Mouse (Mus musculus) neural tube, embryonic 14.5 days (tissue): ENCODE data around the gene Vps13c. TPM values are rescaled to one million over a fixed set of nuclear protein-coding genes. Genes with fewer than 3 reads are reported as not detected.
A peak's percentile ranks its signal among the peaks of the same experiment; 100 is the strongest.

Source experiments
- ATAC-seq: fragments of 200-750 bp; cut with Nextera tagmentation; 2 replicates; pipeline ENCODE4 v1.8.0; 2017; ENCODE audit warnings: low read depth, mild to moderate bottlenecking, moderate TSS enrichment, moderate library complexity
- H3K27ac ChIP-seq: fragments of 300-500 bp; sonication (generic); 2 replicates; pipeline ENCODE4 v1.5.1; 2014; ENCODE audit warnings: low read depth, mild to moderate bottlenecking, control low read depth, low read length, moderate library complexity, mixed read lengths
- H3K27me3 ChIP-seq: fragments of 300-500 bp; sonication (generic); 2 replicates; pipeline ENCODE4 v1.6.1; 2014; ENCODE audit warnings: low read length; ENCODE audit not compliant: control insufficient read depth, insufficient read depth
- H3K36me3 ChIP-seq: fragments of 300-500 bp; sonication (generic); 2 replicates; pipeline ENCODE4 v1.6.1; 2014; ENCODE audit warnings: low read length, mixed read lengths; ENCODE audit not compliant: control insufficient read depth, insufficient read depth
- H3K4me1 ChIP-seq: fragments of 300-500 bp; sonication (generic); 2 replicates; pipeline ENCODE4 v1.6.1; 2014; ENCODE audit warnings: low read length; ENCODE audit not compliant: control insufficient read depth, insufficient read depth
- H3K4me2 ChIP-seq: fragments of 300-500 bp; sonication (generic); 2 replicates; pipeline ENCODE4 v1.6.1; 2014; ENCODE audit warnings: mild to moderate bottlenecking, low read depth, low read length, control low read depth
- H3K4me3 ChIP-seq: fragments of 300-500 bp; sonication (generic); 2 replicates; pipeline ENCODE4 v1.5.1; 2014; ENCODE audit warnings: low read depth, low read length, control low read depth, mixed read lengths
- H3K9ac ChIP-seq: fragments of 300-500 bp; sonication (generic); replicated peaks from 2 replicates; pipeline ENCODE4 v1.6.1; 2014; ENCODE audit warnings: low read depth, mild to moderate bottlenecking, control low read depth, low read length, mixed read lengths
- H3K9me3 ChIP-seq: fragments of 300-500 bp; sonication (generic); 2 replicates; pipeline ENCODE4 v1.6.1; 2016; ENCODE audit warnings: low read length; ENCODE audit not compliant: control insufficient read depth
- WGBS: fragments of 180-500 bp; shearing (Covaris S2); extraction: QIAGEN DNeasy Blood & Tissue Kit; methylation state at CpG from one replicate; pipeline ENCODE4 v1.1.7; 2014; 5-methylcytosine and 5-hydroxymethylcytosine counted together
- polyA plus RNA-seq: library from polyadenylated mRNA; unstranded; fragments of >200 nt; fragmentation: Nextera tagmentation; extraction: Ambion mirVana; gene quantifications from 2 replicates; pipeline ENCODE4 v1.2.1, GENCODE M21; 2014

Vps13c gene
- polyA plus RNA-seq, 1 experiment from 2014 or later: 16.5 TPM

- 78% methylated on average over 7 of the region's 7 CpGs for WGBS
- no peak overlapping the region for H3K27ac ChIP-seq
- H3K4me2 ChIP-seq: no peak overlapping the region
- H3K4me1 ChIP-seq: no peaks in the 10 kb centered on the region
- H3K27me3 ChIP-seq: no peaks in the 10 kb centered on the region
- no peak overlapping the region for H3K4me3 ChIP-seq
- H3K9ac ChIP-seq: no peak overlapping the region
- no peak for ATAC-seq
- H3K9me3 ChIP-seq: no peaks in the 10 kb centered on the region
- peaks cover 29% of the 10 kb centered on the region for H3K36me3 ChIP-seq
These were observed 90.4 kb downstream of the Vps13c start for GRCm38 (mm10) chr9:67930629-67931028.

GRCm38 (mm10) chr9:67937286-67937685 is 97.1 kb downstream of the Vps13c start:
- no peaks in the 10 kb centered on the region for H3K9me3 ChIP-seq
- no peak overlapping the region for H3K9ac ChIP-seq
- no peaks in the 10 kb centered on the region for H3K4me1 ChIP-seq
- peaks cover 14% of the 10 kb centered on the region; the same call in 1 of the 2 replicates for H3K36me3 ChIP-seq
- no peak overlapping the region for H3K4me2 ChIP-seq
- no peak overlapping the region for H3K4me3 ChIP-seq
- WGBS: 72% methylated on average over 2 of the region's 2 CpGs
- ATAC-seq: no peak
- H3K27ac ChIP-seq: no peak overlapping the region
- no peaks in the 10 kb centered on the region for H3K27me3 ChIP-seq

DNA sequence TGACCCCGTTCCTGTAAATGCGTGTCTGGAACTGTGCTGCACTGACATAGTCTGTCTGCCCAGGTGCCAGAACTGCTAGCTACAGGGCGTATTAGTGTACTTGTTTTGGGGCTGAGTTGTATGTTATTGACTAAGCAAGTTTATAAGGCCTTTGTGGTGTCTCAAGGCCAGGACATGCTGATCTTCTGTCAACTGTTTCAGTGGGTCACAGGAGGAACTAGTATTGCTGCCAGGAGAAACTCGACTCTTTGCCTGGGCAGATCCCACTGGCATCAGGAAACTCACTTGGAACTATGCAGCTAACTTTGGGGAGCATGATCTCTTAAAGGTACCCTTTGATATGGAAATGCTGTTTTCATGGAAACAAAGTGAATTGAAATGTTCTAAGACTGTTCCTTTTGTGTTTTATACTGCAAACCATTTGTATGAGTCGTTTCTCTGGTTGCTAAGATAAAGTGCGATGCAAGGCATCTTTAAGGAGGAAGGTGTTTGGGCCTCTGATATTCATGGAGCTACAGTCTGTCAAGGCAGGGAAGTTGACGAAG is 115.3 kb downstream of the Vps13c start:
- ATAC-seq: no peak
- Histone ChIP-seq H3K27me3 (no peaks in the 10 kb centered on the region), H3K36me3 (peaks cover 28% of the 10 kb centered on the region), H3K27ac (no peak overlapping the region), H3K9ac (no peak overlapping the region), H3K4me2 (no peak overlapping the region), H3K4me1 (no peaks in the 10 kb centered on the region), H3K9me3 (no peaks in the 10 kb centered on the region), H3K4me3 (no peak overlapping the region)
- 77% methylated on average over 7 of the region's 7 CpGs for WGBS

GRCm38 (mm10) chr9:67961953-67962352 is 121.8 kb downstream of the Vps13c start:
- H3K27me3 ChIP-seq: no peaks in the 10 kb centered on the region
- H3K9me3 ChIP-seq: no peaks in the 10 kb centered on the region
- H3K9ac ChIP-seq: no peak overlapping the region
- 98% methylated on average over 5 of the region's 5 CpGs for WGBS
- H3K36me3 ChIP-seq: peaks cover 13% of the 10 kb centered on the region
- no peak overlapping the region for H3K4me3 ChIP-seq
- H3K4me2 ChIP-seq: no peak overlapping the region
- H3K4me1 ChIP-seq: peaks cover 5% of the 10 kb centered on the region; the same call in 1 of the 2 replicates
- ATAC-seq: no peak
- no peak overlapping the region for H3K27ac ChIP-seq

DNA sequence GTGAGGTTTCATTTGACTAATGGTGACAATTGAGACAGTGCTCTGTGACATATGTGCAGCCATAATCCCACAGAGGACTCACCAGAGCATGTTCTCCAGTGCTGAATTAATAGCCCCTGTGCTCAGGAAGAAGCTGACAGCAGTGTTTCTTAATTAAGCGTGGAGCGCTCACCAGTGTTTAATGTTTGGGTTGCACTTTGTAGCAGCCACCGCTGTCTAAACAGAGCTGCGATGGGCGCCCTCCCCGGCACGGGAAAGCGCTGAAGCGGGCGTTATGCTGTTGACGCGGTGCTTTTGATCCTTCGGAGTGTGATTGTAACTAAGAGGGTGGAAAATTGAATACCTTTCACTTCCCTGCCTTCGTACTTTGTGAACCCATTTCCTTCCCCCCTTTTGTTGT is 125.7 kb downstream of the Vps13c start:
- peak; percentile 66; the same call in 1 of the 2 replicates for ATAC-seq
- H3K4me2 ChIP-seq: no peak overlapping the region; the same call in 1 of the 2 replicates

GRCm38 (mm10) chr9:67967011-67967410 is 126.8 kb downstream of the Vps13c start:
- no peaks in the 10 kb centered on the region for H3K27me3 ChIP-seq
- no peak overlapping the region for H3K4me2 ChIP-seq
- no peaks in the 10 kb centered on the region for H3K9me3 ChIP-seq
- 73% methylated on average over 3 of the region's 3 CpGs for WGBS
- no peak overlapping the region for H3K9ac ChIP-seq
- H3K36me3 ChIP-seq: 0 out of 2 replicates have a peak, but pooled peaks cover 7% of the 10 kb centered on the region
- ATAC-seq: no peak
- peaks cover 5% of the 10 kb centered on the region; the same call in 1 of the 2 replicates for H3K4me1 ChIP-seq
- no peak overlapping the region for H3K4me3 ChIP-seq
- no peak overlapping the region for H3K27ac ChIP-seq

More for the DNA sequence above, 125.7 kb downstream of the Vps13c start:
- no peaks in the 10 kb centered on the region for H3K27me3 ChIP-seq
- WGBS: 8% methylated on average over 14 of the region's 14 CpGs
- peak overlapping the region; percentile 35; the same call in 1 of the 2 replicates for H3K27ac ChIP-seq
- peaks cover 5% of the 10 kb centered on the region; the same call in 1 of the 2 replicates for H3K4me1 ChIP-seq
- 0 out of 2 replicates have a peak, but pooled peaks cover 10% of the 10 kb centered on the region for H3K36me3 ChIP-seq
- no peak overlapping the region for H3K9ac ChIP-seq
- H3K4me3 ChIP-seq: no peak overlapping the region
- no peaks in the 10 kb centered on the region for H3K9me3 ChIP-seq

- no peak overlapping the region for H3K4me3 ChIP-seq
- H3K9ac ChIP-seq: no peak overlapping the region
- ATAC-seq: no peak
- no peaks in the 10 kb centered on the region for H3K27me3 ChIP-seq
- H3K4me2 ChIP-seq: no peak overlapping the region
- H3K27ac ChIP-seq: no peak overlapping the region
- H3K36me3 ChIP-seq: peaks cover 3% of the 10 kb centered on the region; the same call in 1 of the 2 replicates
- no peaks in the 10 kb centered on the region for H3K4me1 ChIP-seq
- H3K9me3 ChIP-seq: no peaks in the 10 kb centered on the region
- WGBS: 43% methylated on average over 6 of the region's 6 CpGs
These were observed 133.3 kb downstream of the Vps13c start for GRCm38 (mm10) chr9:67973451-67973850.

DNA sequence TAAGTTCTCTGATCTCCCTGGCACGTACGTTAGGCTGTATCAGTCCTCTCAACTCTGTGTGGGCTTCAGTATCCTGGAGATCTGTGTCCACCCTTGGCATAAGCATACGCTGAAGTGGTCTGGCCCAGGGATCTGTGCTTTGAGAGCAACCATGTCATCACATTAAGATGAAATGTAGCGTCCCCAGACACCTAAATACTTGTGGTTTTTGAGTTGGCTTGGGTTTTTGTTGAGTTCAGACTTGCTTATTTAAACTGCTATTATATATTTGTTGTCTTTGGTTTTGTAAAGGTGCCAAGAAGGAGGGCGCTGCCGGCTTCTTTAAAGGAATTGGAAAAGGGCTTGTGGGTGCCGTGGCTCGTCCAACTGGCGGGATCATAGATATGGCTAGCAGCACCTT is 135.3 kb downstream of the Vps13c start:
- Histone ChIP-seq H3K4me3 (no peak overlapping the region), H3K27ac (no peak overlapping the region), H3K9me3 (no peaks in the 10 kb centered on the region), H3K27me3 (no peaks in the 10 kb centered on the region), H3K36me3 (peaks cover 3% of the 10 kb centered on the region; the same call in 1 of the 2 replicates), H3K4me2 (no peak overlapping the region), H3K4me1 (no peaks in the 10 kb centered on the region), H3K9ac (no peak overlapping the region)
- no peak for ATAC-seq
- 91% methylated on average over 9 of the region's 9 CpGs for WGBS

- Histone ChIP-seq H3K4me3 (no peak overlapping the region), H3K4me1 (no peaks in the 10 kb centered on the region), H3K27me3 (no peaks in the 10 kb centered on the region), H3K27ac (no peak overlapping the region), H3K9ac (no peak overlapping the region), H3K4me2 (no peak overlapping the region), H3K36me3 (no peaks in the 10 kb centered on the region), H3K9me3 (no peaks in the 10 kb centered on the region)
- no peak for ATAC-seq
- 98% methylated on average over 7 of the region's 7 CpGs for WGBS
These were observed 166.4 kb downstream of the Vps13c start for GRCm38 (mm10) chr9:68006566-68006965.
